Mouse (Mus musculus): ENCODE data around the gene Kcnj3. TPM values are rescaled to one million over a fixed set of nuclear protein-coding genes. Genes with fewer than 3 reads are reported as not detected.

The Kcnj3 gene
- not detected in 2 replicates for total RNA-seq (2014; rRNA removed)
- polyA plus RNA-seq (2012; rRNA removed) = not detected in 2 replicates

DNA sequence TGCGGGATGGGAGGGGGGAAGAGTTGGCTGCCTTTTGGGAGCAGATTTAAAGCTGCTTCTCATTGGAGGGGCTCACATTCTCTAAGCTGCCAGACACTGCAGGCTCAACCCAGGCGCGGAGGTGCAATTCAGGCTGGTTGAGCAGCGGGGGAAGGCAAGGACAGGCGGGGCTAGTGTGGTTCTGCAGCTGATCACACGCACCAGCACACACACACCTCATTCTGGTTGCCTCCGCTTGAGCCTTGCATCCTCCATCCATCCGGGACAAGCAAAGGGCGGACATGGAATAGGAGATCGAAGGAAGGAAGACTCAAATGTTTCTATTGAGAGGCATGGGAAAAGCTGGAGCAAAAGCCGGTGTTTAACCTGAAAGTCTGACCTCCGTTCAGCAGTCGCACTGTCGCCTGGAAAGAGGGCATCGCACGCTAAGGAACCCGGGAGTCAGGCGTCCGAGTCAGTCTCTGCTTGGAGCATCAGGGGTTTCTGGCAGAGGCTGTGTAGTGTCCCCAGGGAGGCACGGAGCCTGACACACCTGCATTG is at the start of gene Kcnj3:
Kcnj3 (plus strand) TSS at position 250 of the 540 bp plus-strand sequence.
- Histone ChIP-seq H3K79me2 (ENCODE audit: control insufficient read depth, insufficient read depth, low read length) (no peaks in the 10 kb centered on the region), H3K4me3 (ENCODE audit: insufficient read depth, low read depth, low read length) (no peak within 1 kb of the TSS), H3K27me3 (ENCODE audit: control insufficient read depth, insufficient read depth, low read length) (peaks cover 11% of the 10 kb centered on the region), H3K27ac (replicated peaks; ENCODE audit: insufficient read depth, low read depth, low read length) (no peak within 1 kb of the TSS), H3K36me3 (ENCODE audit: control insufficient read depth, insufficient read depth, low read length) (no peaks in the 10 kb centered on the region), H3K4me1 (ENCODE audit: control insufficient read depth, insufficient read depth, low read length) (no peaks in the 10 kb centered on the region), H3K9ac (ENCODE audit: low read depth, low read length) (no peak within 1 kb of the TSS)
- no peak for DNase-seq (ENCODE audit: extremely low read depth, low read depth, low spot score)
- 4% methylated on average over 20 of the region's 20 CpGs for WGBS
- TF ChIP-seq CTCF (IDR thresholded peaks at IDR 0.05; ENCODE audit: low read depth, low read length) (no peak), POLR2A (IDR thresholded peaks at IDR 0.05; ENCODE audit: extremely low read depth, insufficient read depth, low read length) (no peak)

DNA sequence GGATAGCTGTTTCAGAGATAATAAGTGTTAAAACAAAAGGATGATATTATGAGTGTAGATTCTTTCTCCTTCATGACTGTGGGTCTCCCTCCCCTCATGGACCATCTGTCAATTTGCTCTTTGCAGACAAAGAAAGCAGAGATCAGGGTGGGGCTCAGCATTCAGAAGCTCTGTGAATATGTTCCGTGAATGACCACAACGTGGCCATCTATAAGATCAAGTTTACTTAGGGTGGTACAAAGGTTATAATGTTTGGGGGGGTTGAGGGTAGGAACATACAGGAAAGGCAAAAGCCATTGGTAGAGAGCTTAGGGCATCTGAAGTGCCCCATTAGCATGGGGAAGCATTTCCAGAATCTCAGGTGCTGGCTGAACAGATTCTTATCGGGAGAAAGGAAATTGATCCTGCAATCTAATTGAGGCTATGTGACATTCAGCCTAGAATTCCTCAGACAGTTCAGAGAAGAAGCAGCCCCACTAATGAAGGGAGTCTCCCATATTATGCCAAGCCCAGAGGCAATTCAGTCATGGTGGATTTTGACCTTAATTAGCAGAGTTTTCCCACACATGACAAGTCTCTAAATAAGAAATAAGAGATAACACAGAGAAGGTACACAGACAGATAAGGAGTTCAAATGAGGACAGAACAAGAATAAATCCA is 45.3 kb upstream of the Kcnj3 start:
- H3K27me3 ChIP-seq (ENCODE audit: control insufficient read depth, insufficient read depth, low read length) = no peaks in the 10 kb centered on the region
- no peak for TF ChIP-seq CTCF (IDR thresholded peaks at IDR 0.05; ENCODE audit: low read depth, low read length)
- TF ChIP-seq POLR2A (IDR thresholded peaks at IDR 0.05; ENCODE audit: extremely low read depth, insufficient read depth, low read length) = no peak
- WGBS = 63% methylated on average over 3 of the region's 3 CpGs
- no peaks in the 10 kb centered on the region for H3K36me3 ChIP-seq (ENCODE audit: control insufficient read depth, insufficient read depth, low read length)
- DNase-seq (ENCODE audit: extremely low read depth, low read depth, low spot score) = no peak
- no peaks in the 10 kb centered on the region for H3K79me2 ChIP-seq (ENCODE audit: control insufficient read depth, insufficient read depth, low read length)
- H3K4me3 ChIP-seq (ENCODE audit: insufficient read depth, low read depth, low read length) = no peak overlapping the region
- no peaks in the 10 kb centered on the region for H3K4me1 ChIP-seq (ENCODE audit: control insufficient read depth, insufficient read depth, low read length)
- H3K27ac ChIP-seq (replicated peaks; ENCODE audit: insufficient read depth, low read depth, low read length) = no peak overlapping the region
- H3K9ac ChIP-seq (ENCODE audit: low read depth, low read length) = no peak overlapping the region

DNA sequence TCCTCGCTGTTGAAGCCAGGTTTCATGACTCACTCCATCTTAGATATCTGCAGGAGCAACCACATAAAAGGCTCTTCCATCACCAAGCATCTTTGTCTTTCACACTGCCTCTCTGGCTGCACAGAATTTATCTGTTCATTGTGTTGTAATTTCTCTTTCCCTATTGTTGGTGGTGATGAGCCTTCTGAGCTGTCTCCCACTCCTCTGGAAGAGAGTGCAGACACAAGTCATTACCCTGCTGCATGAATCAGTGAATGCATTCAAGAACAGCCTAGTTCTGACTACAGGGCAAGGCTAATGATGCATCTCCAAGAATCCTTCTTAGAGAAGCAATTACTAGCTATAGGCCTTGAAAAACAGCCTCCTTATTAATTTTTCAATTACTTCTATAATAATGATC is 30.5 kb upstream of the Kcnj3 start:
- 66% methylated on average over 1 of the region's 1 CpGs for WGBS
- H3K36me3 ChIP-seq (ENCODE audit: control insufficient read depth, insufficient read depth, low read length) = no peaks in the 10 kb centered on the region
- no peaks in the 10 kb centered on the region for H3K79me2 ChIP-seq (ENCODE audit: control insufficient read depth, insufficient read depth, low read length)
- no peak overlapping the region for H3K4me3 ChIP-seq (ENCODE audit: insufficient read depth, low read depth, low read length)
- H3K9ac ChIP-seq (ENCODE audit: low read depth, low read length) = no peak overlapping the region
- H3K4me1 ChIP-seq (ENCODE audit: control insufficient read depth, insufficient read depth, low read length) = no peaks in the 10 kb centered on the region
- TF ChIP-seq POLR2A (IDR thresholded peaks at IDR 0.05; ENCODE audit: extremely low read depth, insufficient read depth, low read length) = no peak
- no peak for TF ChIP-seq CTCF (IDR thresholded peaks at IDR 0.05; ENCODE audit: low read depth, low read length)
- no peaks in the 10 kb centered on the region for H3K27me3 ChIP-seq (ENCODE audit: control insufficient read depth, insufficient read depth, low read length)
- no peak for DNase-seq (ENCODE audit: extremely low read depth, low read depth, low spot score)
- H3K27ac ChIP-seq (replicated peaks; ENCODE audit: insufficient read depth, low read depth, low read length) = no peak overlapping the region

DNA sequence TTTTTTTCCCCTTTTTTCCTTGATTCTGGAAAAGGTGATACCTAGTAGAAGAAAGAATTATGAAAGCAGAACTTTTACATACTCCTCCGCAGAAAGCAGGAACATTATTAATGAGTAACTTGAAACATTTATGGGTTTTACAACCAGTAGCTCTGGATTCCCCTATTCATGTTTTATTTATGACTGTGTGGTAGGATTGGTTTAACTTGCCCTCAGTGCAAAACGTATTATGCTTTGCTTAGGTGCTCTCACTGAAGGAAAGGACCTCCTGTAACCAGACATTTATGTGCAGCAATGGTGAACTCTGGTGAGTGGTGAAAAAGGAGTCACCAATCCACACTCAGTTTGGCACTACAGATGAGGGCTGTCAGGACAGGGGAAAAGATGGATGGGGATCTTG is 8.1 kb upstream of the Kcnj3 start:
- WGBS = 52% methylated on average over 2 of the region's 2 CpGs

DNA sequence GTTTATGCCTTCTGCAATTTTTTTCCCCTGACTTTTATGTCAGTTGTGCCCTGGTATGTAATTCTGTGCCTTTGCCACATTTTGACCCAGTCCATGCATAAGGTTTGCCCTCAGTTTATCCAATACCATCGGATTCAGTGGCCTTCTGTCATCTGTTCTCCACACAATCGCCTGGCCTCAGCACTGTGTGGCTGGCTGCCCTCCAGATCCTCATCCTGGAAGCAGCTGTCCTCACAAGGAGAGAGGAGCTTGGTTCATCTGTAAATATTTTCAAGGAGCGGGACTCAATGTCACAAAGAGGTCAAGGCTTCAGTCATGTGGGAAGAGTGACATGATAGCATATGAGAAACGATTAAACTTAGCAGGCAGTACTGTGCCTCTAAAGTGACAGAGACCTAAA is 3.7 kb upstream of the Kcnj3 start:
- DNase-seq (ENCODE audit: extremely low read depth, low read depth, low spot score) = no peak
- Histone ChIP-seq H3K9ac (ENCODE audit: low read depth, low read length) (no peak overlapping the region), H3K4me3 (ENCODE audit: insufficient read depth, low read depth, low read length) (no peak overlapping the region), H3K27me3 (ENCODE audit: control insufficient read depth, insufficient read depth, low read length) (peaks cover 7% of the 10 kb centered on the region), H3K79me2 (ENCODE audit: control insufficient read depth, insufficient read depth, low read length) (no peaks in the 10 kb centered on the region), H3K27ac (replicated peaks; ENCODE audit: insufficient read depth, low read depth, low read length) (no peak overlapping the region), H3K36me3 (ENCODE audit: control insufficient read depth, insufficient read depth, low read length) (no peaks in the 10 kb centered on the region), H3K4me1 (ENCODE audit: control insufficient read depth, insufficient read depth, low read length) (no peaks in the 10 kb centered on the region)
- 63% methylated on average over 4 of the region's 4 CpGs for WGBS
- no peak for TF ChIP-seq CTCF (IDR thresholded peaks at IDR 0.05; ENCODE audit: low read depth, low read length)
- no peak for TF ChIP-seq POLR2A (IDR thresholded peaks at IDR 0.05; ENCODE audit: extremely low read depth, insufficient read depth, low read length)

More for the DNA sequence above, 8.1 kb upstream of the Kcnj3 start:
- Histone ChIP-seq H3K27ac (replicated peaks; ENCODE audit: insufficient read depth, low read depth, low read length) (no peak overlapping the region), H3K9ac (ENCODE audit: low read depth, low read length) (no peak overlapping the region), H3K36me3 (ENCODE audit: control insufficient read depth, insufficient read depth, low read length) (no peaks in the 10 kb centered on the region), H3K79me2 (ENCODE audit: control insufficient read depth, insufficient read depth, low read length) (no peaks in the 10 kb centered on the region), H3K27me3 (ENCODE audit: control insufficient read depth, insufficient read depth, low read length) (no peaks in the 10 kb centered on the region), H3K4me1 (ENCODE audit: control insufficient read depth, insufficient read depth, low read length) (no peaks in the 10 kb centered on the region), H3K4me3 (ENCODE audit: insufficient read depth, low read depth, low read length) (no peak overlapping the region)
- no peak for DNase-seq (ENCODE audit: extremely low read depth, low read depth, low spot score)
- TF ChIP-seq POLR2A (IDR thresholded peaks at IDR 0.05; ENCODE audit: extremely low read depth, insufficient read depth, low read length) = no peak
- no peak for TF ChIP-seq CTCF (IDR thresholded peaks at IDR 0.05; ENCODE audit: low read depth, low read length)
